Comparison of ENCODE assay signal across 13 mouse cellular contexts in genomic region chr6:93805407-93805936, GRCm38 (mm10).
DNase-seq lines count a peak whose midpoint lies in the region.
"Had no signal": no experiment of that assay in that cellular context is flagged by ENCODE, and none has a peak within 500 bp of the region (broad histone marks: within the 10 kb centered on the region; RNA-seq: fewer than 3 reads in every experiment).

No protein-coding gene starts in this region.

- peak; percentile 36 for DNase-seq in adrenal gland, adult 2 months
- no peak for DNase-seq in adrenal gland, postnatal 4 days (ENCODE audit: low spot score in 2 of 2)
- peak; percentile 5 for DNase-seq in adrenal gland, adult 8-10 months
- DNase-seq in cerebellum, adult 11 months = peak; percentile 41
- DNase-seq in cerebellum, postnatal 10 days = peak; percentile 50 to 51
- DNase-seq in gastrocnemius, postnatal 36 days = no peak
- DNase-seq in right cerebral cortex, postnatal 25 days = no peak
- DNase-seq in layer of hippocampus, adult 9-11 months = no peak
- DNase-seq: gastrocnemius, postnatal 25 days; kidney, adult 2 months; kidney, postnatal 10 days; lung, adult 2 months; thymus, postnatal 4 days had no signal

- intact Hi-C loops in gastrocnemius, postnatal 36 days (cut with DNase I) = no loop called here

Comparison
In these comparisons a context has a peak if more than half of its experiments do, and no peak if none do; other contexts are left out.
1. DNase-seq: peak in adrenal gland, adult 2 months (single experiment), adrenal gland, adult 8-10 months (single experiment), cerebellum, adult 11 months (single experiment) and cerebellum, postnatal 10 days (2 of 2); none in adrenal gland, postnatal 4 days (0 of 2), gastrocnemius, postnatal 36 days (0 of 2), right cerebral cortex, postnatal 25 days (single experiment) and layer of hippocampus, adult 9-11 months (single experiment).